Mouse (Mus musculus) kidney, adult 2 months (tissue): ENCODE measurements around the gene Soga1.

Source experiments
- CTCF ChIP-seq: fragments of 200-500 bp; conservative IDR thresholded peaks from 2 replicates; pipeline ENCODE4 v1.5.1; 2011; ENCODE audit warnings: low read depth, mild to moderate bottlenecking, control low read depth, low read length, moderate library complexity, mixed read lengths; ENCODE audit not compliant: insufficient read depth, insufficient read length
- POLR2A ChIP-seq: fragments of 200-500 bp; IDR thresholded peaks from one replicate; pipeline ENCODE4 v1.6.1; 2011; ENCODE audit warnings: low read depth, low read length, control low read depth

DNA sequence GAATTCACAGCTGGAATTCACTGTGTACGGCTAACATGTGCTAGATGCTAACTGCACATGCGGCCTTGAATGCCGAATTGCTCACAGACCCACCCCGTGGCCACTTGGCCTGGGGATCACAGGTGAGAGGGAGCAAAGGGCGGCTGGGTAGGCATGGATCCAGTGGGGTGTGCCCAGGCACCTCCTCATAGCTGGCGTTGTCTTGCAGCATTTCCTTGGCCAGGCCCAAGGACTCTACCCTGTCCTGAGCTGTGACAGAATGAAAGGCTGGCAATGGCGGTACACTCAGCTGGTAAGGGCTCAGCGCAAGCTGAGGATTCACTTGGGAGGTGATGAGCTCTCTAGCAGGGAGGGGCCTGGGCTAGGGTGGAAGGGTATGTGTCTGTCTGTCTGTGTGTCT lies 7.7 kb upstream of the Soga1 start, which contains the start of gene Tldc2:
- TF ChIP-seq CTCF: no peak
- TF ChIP-seq POLR2A: no peak
